ENCODE assay signal across 8 mouse cellular contexts in the genomic region with DNA sequence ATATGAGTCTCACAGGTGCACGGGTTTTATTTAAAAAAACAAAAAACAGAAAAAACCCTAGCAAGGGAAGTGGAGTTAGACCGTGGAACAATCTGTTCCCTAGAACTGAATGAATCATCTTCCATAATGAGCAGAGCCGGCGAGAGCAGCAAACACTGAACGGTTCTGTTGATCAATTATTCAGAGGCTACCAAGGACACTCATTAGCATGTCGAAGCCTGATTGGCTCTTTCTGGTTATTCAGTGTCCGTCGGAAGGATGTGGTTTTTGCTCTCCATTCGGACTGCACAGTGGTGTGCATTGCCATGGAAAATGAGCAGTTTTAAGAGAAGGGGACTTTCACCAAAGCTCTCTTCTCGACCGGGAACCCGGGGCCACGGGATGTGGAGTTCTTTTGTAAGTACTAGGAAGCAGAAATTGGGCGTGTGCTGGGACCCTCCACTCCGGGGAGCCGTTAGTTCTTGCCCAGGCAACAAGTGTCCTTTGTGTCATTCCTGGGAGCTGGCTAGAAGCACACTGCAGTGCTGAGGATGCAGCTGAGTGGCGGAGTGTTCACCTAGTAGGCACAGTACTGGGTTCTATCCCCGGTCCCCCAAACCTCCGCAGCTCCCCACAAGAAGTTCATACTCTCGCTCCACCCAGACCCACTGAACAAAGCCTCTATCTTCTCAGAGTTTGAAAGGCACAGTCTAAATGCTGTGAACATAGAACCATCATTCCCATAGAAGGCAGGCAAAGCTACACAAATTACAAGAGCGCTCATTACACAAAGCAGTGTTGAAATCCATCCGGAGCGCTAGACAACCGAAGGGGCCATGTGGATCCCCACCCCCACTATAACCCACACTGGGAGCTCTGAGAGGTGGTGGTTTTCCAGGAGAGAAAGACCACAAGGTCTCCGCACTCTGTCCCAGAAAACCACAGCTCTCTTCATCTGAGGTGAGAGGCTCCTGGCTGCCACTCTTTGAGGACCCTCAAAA.
DNase-seq lines count a peak whose midpoint lies in the region; ATAC-seq and TF ChIP-seq lines count a peak whose summit lies in the region.

No protein-coding gene starts in this region.

- 31% methylated on average over 25 of the region's 25 CpGs for WGBS in hindbrain, embryonic 15.5 days
- WGBS in midbrain, embryonic 15.5 days = 27% methylated on average over 25 of the region's 25 CpGs

- H3K4me1 ChIP-seq in hindbrain, embryonic 15.5 days (replicated peaks) = peaks cover 18% of the 10 kb centered on the region
- H3K4me1 ChIP-seq in midbrain, embryonic 15.5 days = peaks cover 16% of the 10 kb centered on the region
- peaks cover 6% of the 10 kb centered on the region for H3K4me1 ChIP-seq in testis, adult 2 months (ENCODE audit: control insufficient read depth, insufficient read depth, low read length)

- H3K4me3 ChIP-seq in hindbrain, embryonic 15.5 days = peak overlapping the region; percentile 15; the same call in 1 of the 2 replicates
- peak overlapping the region; percentile 24 for H3K4me3 ChIP-seq in midbrain, embryonic 15.5 days
- H3K4me3 ChIP-seq in testis, adult 2 months (ENCODE audit: control insufficient read depth, low read depth, low read length) = peak overlapping the region; percentile 46

- no peak for TF ChIP-seq CTCF in testis, adult 2 months (IDR thresholded peaks at IDR 0.05; ENCODE audit: control insufficient read depth, insufficient read depth, insufficient replicate concordance, low read depth, low read length)

- H3K27ac ChIP-seq in hindbrain, embryonic 15.5 days (replicated peaks) = peak overlapping the region; percentile 54
- peak overlapping the region; percentile 72 for H3K27ac ChIP-seq in midbrain, embryonic 15.5 days
- H3K27ac ChIP-seq in testis, adult 2 months (ENCODE audit: control insufficient read depth, insufficient read depth, low read depth, low read length) = peak overlapping the region; percentile 62; the same call in 1 of the 2 replicates

- DNase-seq in lung, postnatal 10 days = peak; percentile 14
- no peak for DNase-seq in lung, postnatal 4 days
- DNase-seq in embryo, embryonic 11 days = peak; percentile 72
- peak; percentile 77 to 88 for DNase-seq in left cerebral cortex, postnatal 25 days (ENCODE audit: low spot score in 2 of 2)
- DNase-seq in heart, adult 9 months (ENCODE audit: low spot score in 2 of 2) = no peak

- H3K36me3 ChIP-seq in hindbrain, embryonic 15.5 days = no peaks in the 10 kb centered on the region
- no peaks in the 10 kb centered on the region for H3K36me3 ChIP-seq in midbrain, embryonic 15.5 days (replicated peaks)
- no peaks in the 10 kb centered on the region for H3K36me3 ChIP-seq in testis, adult 2 months (ENCODE audit: control insufficient read depth, insufficient read depth, low read length)

- H3K9ac ChIP-seq in hindbrain, embryonic 15.5 days = no peak overlapping the region
- 0 out of 2 replicates have a peak overlapping the region, but pooled peaks have one; percentile 2 for H3K9ac ChIP-seq in midbrain, embryonic 15.5 days

- H3K4me2 ChIP-seq in hindbrain, embryonic 15.5 days = peak overlapping the region; percentile 44
- H3K4me2 ChIP-seq in midbrain, embryonic 15.5 days = peak overlapping the region; percentile 48

- ATAC-seq in hindbrain, embryonic 15.5 days (ENCODE audit: low FRiP score, low read depth) = peak; percentile 85
- ATAC-seq in midbrain, embryonic 15.5 days (replicated peaks) = peak; percentile 89

- no peaks in the 10 kb centered on the region for H3K27me3 ChIP-seq in hindbrain, embryonic 15.5 days
- H3K27me3 ChIP-seq in midbrain, embryonic 15.5 days (replicated peaks) = no peaks in the 10 kb centered on the region
- H3K27me3 ChIP-seq in testis, adult 2 months (ENCODE audit: control insufficient read depth, insufficient read depth, low read length) = no peaks in the 10 kb centered on the region

- 0 out of 2 replicates have a peak, but pooled peaks have one; percentile 17 for TF ChIP-seq POLR2A in testis, adult 2 months (IDR thresholded peaks at IDR 0.05; ENCODE audit: control insufficient read depth, low read depth, low read length)

- H3K9me3 ChIP-seq in hindbrain, embryonic 15.5 days = no peaks in the 10 kb centered on the region
- H3K9me3 ChIP-seq in midbrain, embryonic 15.5 days = no peaks in the 10 kb centered on the region

- intact Hi-C loops in left cerebral cortex, postnatal 25 days (cut with DNase I) = loop anchor here (2.0 to 5.0 kb wide), 2 partner anchors 46 to 217 kb away; no protein-coding TSS in a partner anchor

Comparison
In these comparisons a context has a peak if more than half of its experiments do, and no peak if none do; other contexts are left out.
1. DNase-seq: peak in lung, postnatal 10 days (single experiment), embryo, embryonic 11 days (single experiment) and left cerebral cortex, postnatal 25 days (2 of 2); none in lung, postnatal 4 days (0 of 2) and heart, adult 9 months (0 of 2).
2. Peak in every context shown above with its lines, with median percentiles within 50 percentile points of each other: H3K27ac ChIP-seq and H3K4me3 ChIP-seq.